Mouse (Mus musculus) heart, embryonic 16.5 days (tissue): ENCODE measurements at regions not wholly inside any gene's neighbourhood (a gene's known extent, or its start where the extent isn't known, plus 50 kb on each side); places are given as distances from the start of the nearest gene placed in this dataset.
A peak's percentile ranks its signal among the peaks of the same experiment; 100 is the strongest.

Source experiments
- ATAC-seq: fragments of 200-750 bp; cut with Nextera tagmentation; replicated peaks from 2 replicates; pipeline ENCODE4 v1.8.0; 2017; ENCODE audit warnings: moderate number of reproducible peaks; ENCODE audit not compliant: insufficient read depth, low FRiP score; ENCODE audit errors: extremely low read depth
- H3K27ac ChIP-seq: fragments of 300-500 bp; sonication (generic); 2 replicates; pipeline ENCODE4 v1.5.1; 2014; ENCODE audit warnings: mild to moderate bottlenecking, low read length, control low read depth, moderate library complexity
- H3K27me3 ChIP-seq: fragments of 300-500 bp; sonication (generic); 2 replicates; pipeline ENCODE4 v1.6.1; 2014; ENCODE audit warnings: low read length, mixed read lengths; ENCODE audit not compliant: control insufficient read depth, insufficient read depth
- H3K36me3 ChIP-seq: fragments of 300-500 bp; sonication (generic); 2 replicates; pipeline ENCODE4 v1.6.1; 2014; ENCODE audit not compliant: control insufficient read depth, insufficient read depth
- H3K4me1 ChIP-seq: fragments of 300-500 bp; sonication (generic); 2 replicates; pipeline ENCODE4 v1.6.1; 2014; ENCODE audit warnings: low read length, mixed read lengths; ENCODE audit not compliant: control insufficient read depth, insufficient read depth
- H3K4me2 ChIP-seq: fragments of 300-500 bp; sonication (generic); 2 replicates; pipeline ENCODE4 v1.6.1; 2014; ENCODE audit warnings: low read depth, mild to moderate bottlenecking, control low read depth, low read length
- H3K4me3 ChIP-seq: fragments of 300-500 bp; sonication (generic); 2 replicates; pipeline ENCODE4 v1.5.1; 2014; ENCODE audit warnings: mild to moderate bottlenecking, control low read depth, low read length
- H3K9ac ChIP-seq: fragments of 300-500 bp; sonication (generic); 2 replicates; pipeline ENCODE4 v1.6.1; 2014; ENCODE audit warnings: low read length, control low read depth
- H3K9me3 ChIP-seq: fragments of 300-500 bp; sonication (generic); replicated peaks from 2 replicates; pipeline ENCODE4 v1.6.1; 2016; ENCODE audit warnings: low read length; ENCODE audit not compliant: control insufficient read depth
- WGBS: fragments of 180-500 bp; shearing (Covaris S2); extraction: QIAGEN DNeasy Blood & Tissue Kit; methylation state at CpG from one replicate; pipeline ENCODE4 v1.1.7; 2014; 5-methylcytosine and 5-hydroxymethylcytosine counted together

DNA sequence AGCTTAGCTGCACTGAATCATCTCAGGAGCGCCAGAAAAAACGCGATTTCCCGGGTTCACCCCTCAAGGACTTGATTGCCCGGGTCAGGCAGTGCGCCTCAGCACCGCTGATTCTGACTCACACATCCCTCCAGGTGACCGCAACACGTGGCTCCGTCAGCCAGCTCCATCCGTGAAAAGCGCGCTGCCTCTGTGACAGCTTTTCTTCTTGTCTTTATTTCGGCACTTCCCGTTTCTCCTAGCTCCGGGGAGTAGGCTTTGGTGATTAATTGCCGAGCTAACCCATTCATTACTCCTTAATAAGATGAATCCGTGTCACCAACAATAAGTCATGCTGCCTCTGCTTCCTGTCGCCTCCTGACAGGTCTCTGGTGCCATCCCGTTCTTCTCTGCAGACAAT lies 108.6 kb downstream of the Katnal1 start:
- 0 out of 2 replicates have a peak, but pooled peaks cover 3% of the 10 kb centered on the region for H3K27me3 ChIP-seq
- H3K4me1 ChIP-seq: peaks cover 6% of the 10 kb centered on the region; the same call in 1 of the 2 replicates
- no peak overlapping the region for H3K9ac ChIP-seq
- H3K27ac ChIP-seq: no peak overlapping the region
- H3K36me3 ChIP-seq: no peaks in the 10 kb centered on the region
- no peak overlapping the region for H3K4me3 ChIP-seq
- H3K4me2 ChIP-seq: peak overlapping the region; percentile 5; the same call in 1 of the 2 replicates
- ATAC-seq: no peak
- WGBS: 27% methylated on average over 20 of the region's 20 CpGs
- no peaks in the 10 kb centered on the region for H3K9me3 ChIP-seq

GRCm38 (mm10) chr5:148819423-148819822 lies 109.7 kb downstream of the Katnal1 start:
- 0 out of 2 replicates have a peak, but pooled peaks cover 2% of the 10 kb centered on the region for H3K9me3 ChIP-seq
- no peaks in the 10 kb centered on the region for H3K36me3 ChIP-seq
- H3K9ac ChIP-seq: no peak overlapping the region
- 23% methylated on average over 6 of the region's 6 CpGs for WGBS
- H3K4me2 ChIP-seq: no peak overlapping the region
- 0 out of 2 replicates have a peak, but pooled peaks cover 3% of the 10 kb centered on the region for H3K27me3 ChIP-seq
- no peak overlapping the region for H3K27ac ChIP-seq
- no peak overlapping the region for H3K4me3 ChIP-seq
- H3K4me1 ChIP-seq: peaks cover 6% of the 10 kb centered on the region; the same call in 1 of the 2 replicates
- 0 out of 2 replicates have a peak, but pooled peaks have one; percentile 18 for ATAC-seq

GRCm38 (mm10) chr5:148818746-148819145 lies 110.4 kb downstream of the Katnal1 start:
- Histone ChIP-seq H3K27ac (no peak overlapping the region), H3K36me3 (no peaks in the 10 kb centered on the region), H3K9me3 (0 out of 2 replicates have a peak, but pooled peaks cover 2% of the 10 kb centered on the region), H3K9ac (no peak overlapping the region), H3K4me1 (peaks cover 6% of the 10 kb centered on the region; the same call in 1 of the 2 replicates), H3K4me3 (no peak overlapping the region), H3K4me2 (no peak overlapping the region), H3K27me3 (0 out of 2 replicates have a peak, but pooled peaks cover 3% of the 10 kb centered on the region)
- no peak for ATAC-seq
- 51% methylated on average over 2 of the region's 2 CpGs for WGBS

- H3K4me3 ChIP-seq: no peak overlapping the region
- H3K9ac ChIP-seq: no peak overlapping the region
- no peak for ATAC-seq
- no peak overlapping the region for H3K4me2 ChIP-seq
- 68% methylated on average over 9 of the region's 9 CpGs for WGBS
- peaks cover 20% of the 10 kb centered on the region for H3K4me1 ChIP-seq
- no peaks in the 10 kb centered on the region for H3K36me3 ChIP-seq
- no peaks in the 10 kb centered on the region for H3K27me3 ChIP-seq
- H3K9me3 ChIP-seq: peaks cover 2% of the 10 kb centered on the region
- no peak overlapping the region for H3K27ac ChIP-seq
These were observed 116.3 kb downstream of the Katnal1 start for GRCm38 (mm10) chr5:148812840-148813239.

DNA sequence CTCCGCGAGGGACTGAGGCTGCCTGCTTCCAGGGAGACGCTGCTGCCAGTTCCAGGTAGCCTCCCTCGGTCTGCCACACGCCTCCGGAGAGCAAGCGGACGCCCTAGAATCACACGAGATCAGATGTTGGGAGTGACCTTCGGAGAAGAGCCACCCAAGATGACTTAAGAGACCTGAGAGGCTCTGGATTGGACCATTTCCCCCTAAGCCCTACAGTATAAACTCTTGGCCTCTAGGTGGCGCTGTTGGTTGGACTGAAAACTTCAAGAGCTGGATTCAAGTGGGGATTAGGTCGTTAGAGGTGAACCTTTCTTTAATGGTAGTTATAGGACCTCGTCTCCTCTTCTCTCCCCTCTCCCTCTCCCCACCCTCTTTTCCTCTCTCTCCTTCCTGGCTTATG lies 117.1 kb downstream of the Katnal1 start:
- Histone ChIP-seq H3K9ac (no peak overlapping the region), H3K4me1 (peaks cover 20% of the 10 kb centered on the region), H3K27ac (no peak overlapping the region), H3K36me3 (no peaks in the 10 kb centered on the region), H3K9me3 (peaks cover 7% of the 10 kb centered on the region), H3K4me2 (no peak overlapping the region), H3K27me3 (no peaks in the 10 kb centered on the region), H3K4me3 (no peak overlapping the region)
- 16% methylated on average over 13 of the region's 13 CpGs for WGBS
- ATAC-seq: no peak

DNA sequence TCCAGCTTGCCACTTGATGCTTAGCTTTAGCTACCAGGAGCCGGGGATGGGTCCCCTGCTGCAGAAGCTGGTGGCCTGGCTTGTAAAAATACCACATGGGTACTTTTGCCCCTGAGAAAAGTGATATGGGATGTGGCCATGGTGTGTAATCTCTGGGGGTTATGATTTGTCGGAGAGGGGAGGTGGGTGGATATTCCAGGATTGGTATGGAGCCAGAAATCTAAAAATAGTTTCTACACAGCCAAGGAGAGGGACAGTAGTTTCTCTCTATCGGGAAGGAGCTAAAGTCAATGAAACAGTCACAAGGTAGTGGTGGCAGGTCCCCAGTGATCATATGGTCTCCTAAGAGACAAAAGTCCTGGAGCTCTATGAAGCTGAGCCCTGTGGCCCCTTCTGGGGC lies 119.6 kb downstream of the Katnal1 start:
- Histone ChIP-seq H3K36me3 (no peaks in the 10 kb centered on the region), H3K4me1 (peaks cover 20% of the 10 kb centered on the region), H3K9me3 (peaks cover 7% of the 10 kb centered on the region), H3K9ac (peak overlapping the region; percentile 64), H3K27ac (peak overlapping the region; percentile 94), H3K4me2 (peak overlapping the region; percentile 54), H3K27me3 (no peaks in the 10 kb centered on the region), H3K4me3 (peak overlapping the region; percentile 29)
- WGBS: 17% methylated on average over 3 of the region's 3 CpGs
- peak; percentile 80 for ATAC-seq

GRCm38 (mm10) chr5:148809055-148809454 lies 120.1 kb downstream of the Katnal1 start:
- H3K9ac ChIP-seq: peak overlapping the region; percentile 42; the same call in 1 of the 2 replicates

GRCm38 (mm10) chr5:148808426-148808825 lies 120.7 kb downstream of the Katnal1 start:
- Histone ChIP-seq H3K9me3 (peaks cover 7% of the 10 kb centered on the region), H3K4me1 (peaks cover 20% of the 10 kb centered on the region), H3K27me3 (no peaks in the 10 kb centered on the region), H3K4me2 (peak overlapping the region; percentile 54), H3K27ac (no peak overlapping the region), H3K9ac (no peak overlapping the region), H3K4me3 (peak overlapping the region; percentile 29; the same call in 1 of the 2 replicates), H3K36me3 (no peaks in the 10 kb centered on the region)
- ATAC-seq: no peak
- 10% methylated on average over 4 of the region's 4 CpGs for WGBS

More at GRCm38 (mm10) chr5:148809055-148809454, 120.1 kb downstream of the Katnal1 start:
- 13% methylated on average over 10 of the region's 10 CpGs for WGBS
- H3K36me3 ChIP-seq: no peaks in the 10 kb centered on the region
- peak overlapping the region; percentile 29 for H3K4me3 ChIP-seq
- peaks cover 7% of the 10 kb centered on the region for H3K9me3 ChIP-seq
- H3K4me1 ChIP-seq: peaks cover 20% of the 10 kb centered on the region
- peak; percentile 18 for ATAC-seq
- H3K27ac ChIP-seq: peak overlapping the region; percentile 94
- no peaks in the 10 kb centered on the region for H3K27me3 ChIP-seq
- H3K4me2 ChIP-seq: peak overlapping the region; percentile 54

DNA sequence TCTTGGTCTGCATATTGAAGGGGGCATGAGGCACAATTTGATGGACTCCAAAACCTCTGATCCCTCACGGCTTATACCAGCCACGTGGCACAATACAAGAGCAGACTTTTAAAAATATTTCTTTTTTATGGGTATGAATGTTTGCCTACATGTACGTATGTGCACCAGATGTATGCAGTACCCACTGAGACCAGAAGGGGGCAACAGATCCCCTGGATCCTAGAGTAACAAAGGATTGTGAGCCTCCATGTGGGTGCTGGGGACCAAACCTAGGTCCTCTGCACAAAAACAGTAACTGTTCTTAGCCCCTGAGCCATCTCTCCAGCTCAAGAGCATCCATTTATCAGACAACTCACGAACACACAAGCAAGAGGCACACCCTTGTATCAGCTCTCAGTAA lies 121.5 kb downstream of the Katnal1 start:
- Histone ChIP-seq H3K4me1 (peaks cover 20% of the 10 kb centered on the region), H3K27ac (no peak overlapping the region), H3K4me2 (no peak overlapping the region), H3K27me3 (no peaks in the 10 kb centered on the region), H3K4me3 (no peak overlapping the region), H3K9me3 (peaks cover 7% of the 10 kb centered on the region), H3K9ac (no peak overlapping the region), H3K36me3 (no peaks in the 10 kb centered on the region)
- 92% methylated on average over 4 of the region's 4 CpGs for WGBS
- ATAC-seq: no peak
